Mouse (Mus musculus) myocyte (in vitro differentiated cells): ENCODE measurements around the gene Klrc2.
"Not testable (repeated sequence)": the region's sequence is repeated elsewhere in the genome, so short reads cannot be mapped to it uniquely, and the experiment has no call there.

ENCODE experiments used
- MYOD1 ChIP-seq, 3 experiments: IDR thresholded peaks; one replicate each; pipeline ENCODE4 v1.6.1; 2011; ENCODE audit warnings: control low read depth in 2 of 3, low read depth in 2 of 3, mild to moderate bottlenecking in 2 of 3, moderate library complexity in 1 of 3; ENCODE audit not compliant: insufficient read length in 2 of 3, control insufficient read depth in 1 of 3
- POLR2A ChIP-seq: IDR thresholded peaks from one replicate; pipeline ENCODE4 v1.6.1; 2011; ENCODE audit warnings: low read depth, mild to moderate bottlenecking, control low read depth, moderate library complexity; ENCODE audit not compliant: insufficient read length
- REST ChIP-seq: IDR thresholded peaks from one replicate; pipeline ENCODE4 v1.6.1; 2011; ENCODE audit warnings: mild to moderate bottlenecking, control low read depth, moderate library complexity; ENCODE audit not compliant: insufficient read depth, insufficient read length

DNA sequence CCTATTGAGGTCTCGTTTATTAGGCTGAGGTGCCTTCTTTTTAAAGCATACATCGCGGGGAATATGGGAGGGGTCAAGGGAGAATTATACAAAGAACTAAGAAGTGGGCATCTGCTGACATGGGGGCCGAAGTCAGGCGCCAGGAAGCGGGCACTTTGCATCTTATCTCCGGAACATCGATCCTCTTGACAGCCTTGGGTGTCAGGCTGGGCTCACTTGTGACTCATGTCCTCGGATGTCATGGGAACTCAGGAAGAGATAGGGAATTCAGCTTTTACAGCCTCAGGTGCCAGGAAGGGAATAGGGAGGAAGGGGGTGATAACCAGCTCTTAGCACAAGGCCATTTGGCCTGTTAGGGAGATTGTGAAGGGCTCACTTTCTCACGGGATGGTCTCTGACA is 30.9 kb upstream of the Klrc2 start:
- not testable (repeated sequence) for TF ChIP-seq MYOD1 (IDR thresholded peaks at IDR 0.05; ENCODE audit: control insufficient read depth in 1 of 3, insufficient read length in 2 of 3, low read depth in 2 of 3); POLR2A; REST
